In the genomic region with DNA sequence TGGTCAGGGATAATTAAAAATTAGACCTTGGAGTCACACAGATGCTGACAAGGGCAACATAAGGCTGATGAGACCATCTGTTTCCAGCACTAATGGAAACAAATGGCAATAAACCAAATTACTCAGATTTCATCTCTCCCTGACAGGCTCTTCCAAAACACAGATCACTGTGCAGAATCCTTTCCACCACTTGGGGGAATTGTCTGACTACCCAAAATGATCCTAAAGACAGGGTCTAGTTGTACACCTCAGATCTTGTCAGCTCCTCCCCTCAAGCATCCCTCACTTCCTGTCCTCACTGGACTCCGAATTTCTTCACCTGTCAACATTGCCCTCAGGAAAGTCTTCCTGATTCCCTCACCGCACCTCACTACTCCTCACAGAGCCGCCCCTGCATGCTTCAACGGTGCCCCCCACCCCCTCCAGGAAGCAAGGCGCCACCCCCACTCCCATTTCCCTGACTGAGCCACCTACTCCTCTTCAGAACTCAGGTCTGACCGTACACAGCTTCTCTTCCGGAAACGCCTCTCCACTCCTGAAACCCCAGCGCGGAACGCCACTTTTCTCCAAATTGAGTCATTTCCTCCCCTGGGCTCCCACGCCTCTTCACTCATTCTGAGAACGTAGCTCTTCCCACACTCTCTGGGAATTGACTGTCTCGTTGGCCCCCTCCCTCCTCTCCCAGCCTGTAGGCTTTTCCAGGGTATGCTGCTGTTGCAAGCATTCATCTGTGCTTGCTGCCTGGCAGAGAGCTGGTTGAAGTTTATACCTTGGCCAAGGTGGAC, we compare ENCODE assay signal across 8 mouse cellular contexts.
A peak's percentile ranks its signal among the peaks of the same experiment; 100 is the strongest.
DNase-seq lines count a peak whose midpoint lies in the region; ATAC-seq lines count a peak whose summit lies in the region.

No protein-coding gene starts in this region.

- no peaks in the 10 kb centered on the region for H3K4me1 ChIP-seq in limb, embryonic 12.5 days (replicated peaks)
- H3K4me1 ChIP-seq in limb, embryonic 10.5 days: peaks cover 10% of the 10 kb centered on the region
- H3K4me1 ChIP-seq in hindbrain, embryonic 16.5 days (ENCODE audit: control insufficient read depth, insufficient read depth, low read depth, low read length): peaks cover 6% of the 10 kb centered on the region
- H3K4me1 ChIP-seq in neural tube, embryonic 15.5 days: peaks cover 11% of the 10 kb centered on the region

- 53% methylated on average over 14 of the region's 14 CpGs for WGBS in limb, embryonic 12.5 days
- WGBS in limb, embryonic 10.5 days: 60% methylated on average over 14 of the region's 14 CpGs
- 55% methylated on average over 14 of the region's 14 CpGs for WGBS in hindbrain, embryonic 16.5 days
- 54% methylated on average over 14 of the region's 14 CpGs for WGBS in neural tube, embryonic 15.5 days

- ATAC-seq in limb, embryonic 12.5 days (ENCODE audit: insufficient number of reproducible peaks, insufficient read depth, low FRiP score, low TSS enrichment, low read depth): no peak
- peak; percentile 30; the same call in 1 of the 2 replicates for ATAC-seq in hindbrain, embryonic 16.5 days
- peak; percentile 55; the same call in 1 of the 2 replicates for ATAC-seq in neural tube, embryonic 15.5 days (ENCODE audit: low FRiP score)

- DNase-seq in cerebellum, adult 9-10 months: peak; percentile 54
- DNase-seq in cerebellum, adult 18-20 months: no peak
- DNase-seq in limb, embryonic 10.5 days (ENCODE audit: low spot score): no peak
- no peak for DNase-seq in adrenal gland, adult 8-10 months
- DNase-seq in cerebellum, postnatal 36 days: no peak

- no peaks in the 10 kb centered on the region for H3K9me3 ChIP-seq in limb, embryonic 12.5 days
- H3K9me3 ChIP-seq in limb, embryonic 10.5 days (replicated peaks): no peaks in the 10 kb centered on the region
- no peaks in the 10 kb centered on the region for H3K9me3 ChIP-seq in hindbrain, embryonic 16.5 days (ENCODE audit: control insufficient read depth, low read length)
- H3K9me3 ChIP-seq in neural tube, embryonic 15.5 days (replicated peaks): no peaks in the 10 kb centered on the region

- no peak overlapping the region for H3K4me3 ChIP-seq in limb, embryonic 12.5 days (replicated peaks)
- H3K4me3 ChIP-seq in limb, embryonic 10.5 days: no peak overlapping the region
- H3K4me3 ChIP-seq in hindbrain, embryonic 16.5 days (ENCODE audit: low read length): no peak overlapping the region
- no peak overlapping the region for H3K4me3 ChIP-seq in neural tube, embryonic 15.5 days (replicated peaks)

- no peak overlapping the region for H3K9ac ChIP-seq in limb, embryonic 12.5 days (replicated peaks)
- no peak overlapping the region for H3K9ac ChIP-seq in hindbrain, embryonic 16.5 days (ENCODE audit: low read depth, low read length)
- no peak overlapping the region for H3K9ac ChIP-seq in neural tube, embryonic 15.5 days (replicated peaks)

- no peaks in the 10 kb centered on the region for H3K36me3 ChIP-seq in limb, embryonic 12.5 days
- no peaks in the 10 kb centered on the region for H3K36me3 ChIP-seq in limb, embryonic 10.5 days
- no peaks in the 10 kb centered on the region for H3K36me3 ChIP-seq in hindbrain, embryonic 16.5 days (ENCODE audit: control insufficient read depth, insufficient read depth, low read length)
- no peaks in the 10 kb centered on the region for H3K36me3 ChIP-seq in neural tube, embryonic 15.5 days

- H3K27me3 ChIP-seq in limb, embryonic 12.5 days: 0 out of 2 replicates have a peak, but pooled peaks cover 4% of the 10 kb centered on the region
- no peaks in the 10 kb centered on the region for H3K27me3 ChIP-seq in limb, embryonic 10.5 days (ENCODE audit: low read depth, poor library complexity, severe bottlenecking)
- H3K27me3 ChIP-seq in hindbrain, embryonic 16.5 days (replicated peaks; ENCODE audit: control insufficient read depth, insufficient read depth, low read length): no peaks in the 10 kb centered on the region
- no peaks in the 10 kb centered on the region for H3K27me3 ChIP-seq in neural tube, embryonic 15.5 days (replicated peaks)

- H3K4me2 ChIP-seq in limb, embryonic 12.5 days: peak overlapping the region; percentile 29; the same call in 1 of the 2 replicates
- peak overlapping the region; percentile 31 for H3K4me2 ChIP-seq in hindbrain, embryonic 16.5 days (ENCODE audit: low read length)
- H3K4me2 ChIP-seq in neural tube, embryonic 15.5 days: peak overlapping the region; percentile 25

- no peak overlapping the region for H3K27ac ChIP-seq in limb, embryonic 12.5 days
- H3K27ac ChIP-seq in limb, embryonic 10.5 days: no peak overlapping the region
- peak overlapping the region; percentile 31; the same call in 1 of the 2 replicates for H3K27ac ChIP-seq in hindbrain, embryonic 16.5 days (ENCODE audit: low read depth, low read length)
- peak overlapping the region; percentile 35; the same call in 1 of the 2 replicates for H3K27ac ChIP-seq in neural tube, embryonic 15.5 days (replicated peaks)

Comparison
In these comparisons a context has a peak if more than half of its experiments do, and no peak if none do; other contexts are left out.
1. H3K27ac ChIP-seq: peak in hindbrain, embryonic 16.5 days (single experiment) and neural tube, embryonic 15.5 days (single experiment); none in limb, embryonic 12.5 days (single experiment) and limb, embryonic 10.5 days (single experiment).
2. Peak in every context shown above with its lines, with median percentiles within 50 percentile points of each other: H3K4me2 ChIP-seq.